Mouse (Mus musculus): Measurements from ENCODE around the gene Ifit1bl1.

The Ifit1bl1 gene

GRCm38 (mm10) chr19:34547976-34548375 lies 53.8 kb downstream of the Ifit1bl1 start:
- no peak for DNase-seq (ENCODE audit: extremely low read depth, low read depth, low spot score)

GRCm38 (mm10) chr19:34546211-34546610 lies 55.5 kb downstream of the Ifit1bl1 start:
- no peak for DNase-seq (ENCODE audit: extremely low read depth, low read depth, low spot score)

Data from fat pad, adult 2 months (tissue).